Mouse (Mus musculus): Measurements from ENCODE around the gene Rad18.

DNA sequence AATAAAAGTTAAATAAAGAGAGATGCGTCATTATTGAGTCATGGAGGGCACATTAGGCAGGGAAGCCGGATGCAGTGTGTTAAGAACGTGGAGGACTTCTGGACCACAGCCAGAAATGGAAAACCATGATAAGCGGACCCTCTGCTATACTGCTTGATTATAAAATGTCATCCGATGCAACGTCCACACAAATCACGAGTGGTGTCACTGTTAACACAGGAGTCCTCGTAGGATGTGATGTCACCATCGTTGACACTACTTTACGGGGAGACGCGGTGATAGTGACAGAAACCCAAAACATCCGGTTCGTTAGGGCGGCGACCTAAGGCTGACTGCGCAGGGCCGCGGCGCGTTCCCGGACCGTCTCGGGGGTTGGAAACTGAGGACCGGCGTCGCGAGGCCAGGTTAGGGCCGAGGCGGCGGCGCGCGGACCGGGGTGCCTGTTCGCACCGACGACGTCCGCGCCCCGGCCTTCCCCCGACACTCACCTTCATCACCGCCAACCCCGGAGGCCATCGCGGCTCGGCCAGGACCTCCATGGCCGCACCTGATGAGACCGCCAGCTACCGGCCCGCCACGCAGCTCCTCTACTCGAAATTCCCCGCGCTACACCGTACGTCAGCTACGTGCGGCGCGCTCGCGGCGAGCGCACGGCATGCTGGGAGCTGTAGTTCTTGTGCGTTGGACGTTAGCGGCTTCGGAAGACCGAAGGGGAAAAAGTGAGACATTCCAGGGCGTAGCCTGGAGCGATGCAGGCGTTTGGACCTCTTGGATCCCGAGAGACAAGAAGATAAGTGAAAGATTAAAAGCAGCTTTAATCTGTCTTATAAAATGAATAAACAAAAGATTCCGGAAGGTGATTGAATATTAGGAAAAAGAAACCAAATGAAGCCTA lies at the start of gene Rad18:
- no peak for TF ChIP-seq ZNF384 (IDR thresholded peaks at IDR 0.05; ENCODE audit: low read depth, low read length)
- TF ChIP-seq MAFK (IDR thresholded peaks at IDR 0.05; ENCODE audit: insufficient read depth, low read depth, low read length) = no peak
- TF ChIP-seq CHD2 (IDR thresholded peaks at IDR 0.05; ENCODE audit: low read depth, low read length) = no peak

Measured in ES-E14 (cell line).